Mouse (Mus musculus) A20 (cell line): Measurements from ENCODE around the gene Adora1.

Source experiments
- DNase-seq: peaks from one replicate; pipeline ENCODE4 v3.0.0-alpha.2; 2011; ENCODE audit warnings: low read depth, low spot score

The Adora1 gene

DNA sequence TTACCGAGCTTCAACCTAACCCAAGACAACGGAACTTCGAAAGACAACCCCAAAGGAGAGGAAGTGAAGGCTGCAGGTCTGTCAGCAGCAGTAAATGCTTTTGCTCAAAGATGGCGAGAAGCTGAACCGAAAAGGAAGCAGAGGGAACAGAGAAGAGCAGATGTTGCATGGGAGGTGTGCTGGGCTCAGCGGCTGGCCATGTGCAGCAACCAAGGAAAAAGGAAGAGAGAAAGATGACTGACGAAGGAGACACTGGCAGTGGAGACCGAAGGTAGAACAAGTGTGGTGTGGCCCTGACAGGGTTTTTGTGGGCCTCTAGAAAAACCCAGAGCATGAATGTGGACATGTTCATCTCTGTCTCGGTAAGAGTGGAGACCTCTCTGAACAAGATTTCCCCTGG, 5.5 kb upstream of the Adora1 start:
- peak; percentile 28 for DNase-seq

DNA sequence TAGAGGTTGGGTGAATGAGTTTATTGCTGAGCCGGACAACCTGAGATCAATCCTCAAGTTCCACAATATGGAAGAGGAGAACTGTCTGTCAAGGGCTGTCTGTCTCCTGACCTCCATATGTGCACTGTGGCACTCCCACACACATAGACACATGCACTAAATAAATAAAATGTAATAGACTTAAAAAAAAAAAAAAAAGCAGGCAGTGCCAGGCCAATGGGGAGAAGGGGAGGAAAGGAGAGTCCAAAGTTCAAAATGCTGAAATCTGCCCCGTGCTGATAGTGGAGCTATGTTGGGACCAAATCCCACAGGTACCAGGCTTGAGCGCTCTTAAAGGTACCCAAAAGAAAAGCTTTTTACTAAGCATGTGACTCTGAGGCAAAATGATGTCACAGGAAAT, 2.2 kb upstream of the Adora1 start:
- DNase-seq = no peak

DNA sequence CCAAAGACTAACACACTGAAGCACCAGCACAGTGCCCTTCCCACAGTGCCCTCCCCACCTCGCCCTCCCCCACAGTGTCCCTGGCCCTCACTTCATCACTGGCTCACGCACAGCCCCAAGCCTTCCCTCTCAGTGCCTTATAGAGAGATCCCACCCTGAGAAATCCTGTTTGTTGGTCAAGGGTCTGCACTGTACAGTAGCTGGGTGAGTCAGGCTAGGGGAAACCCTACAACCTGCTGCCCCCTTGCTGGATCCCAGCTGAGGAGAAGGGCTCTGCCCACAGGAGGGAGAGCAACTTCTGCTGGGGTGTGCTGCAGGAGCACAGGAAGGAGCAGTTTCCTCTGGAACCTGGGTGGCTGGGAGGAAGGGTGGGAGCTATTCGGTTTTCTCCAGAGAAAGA, 911 bp upstream of the Adora1 start:
- no peak for DNase-seq

DNA sequence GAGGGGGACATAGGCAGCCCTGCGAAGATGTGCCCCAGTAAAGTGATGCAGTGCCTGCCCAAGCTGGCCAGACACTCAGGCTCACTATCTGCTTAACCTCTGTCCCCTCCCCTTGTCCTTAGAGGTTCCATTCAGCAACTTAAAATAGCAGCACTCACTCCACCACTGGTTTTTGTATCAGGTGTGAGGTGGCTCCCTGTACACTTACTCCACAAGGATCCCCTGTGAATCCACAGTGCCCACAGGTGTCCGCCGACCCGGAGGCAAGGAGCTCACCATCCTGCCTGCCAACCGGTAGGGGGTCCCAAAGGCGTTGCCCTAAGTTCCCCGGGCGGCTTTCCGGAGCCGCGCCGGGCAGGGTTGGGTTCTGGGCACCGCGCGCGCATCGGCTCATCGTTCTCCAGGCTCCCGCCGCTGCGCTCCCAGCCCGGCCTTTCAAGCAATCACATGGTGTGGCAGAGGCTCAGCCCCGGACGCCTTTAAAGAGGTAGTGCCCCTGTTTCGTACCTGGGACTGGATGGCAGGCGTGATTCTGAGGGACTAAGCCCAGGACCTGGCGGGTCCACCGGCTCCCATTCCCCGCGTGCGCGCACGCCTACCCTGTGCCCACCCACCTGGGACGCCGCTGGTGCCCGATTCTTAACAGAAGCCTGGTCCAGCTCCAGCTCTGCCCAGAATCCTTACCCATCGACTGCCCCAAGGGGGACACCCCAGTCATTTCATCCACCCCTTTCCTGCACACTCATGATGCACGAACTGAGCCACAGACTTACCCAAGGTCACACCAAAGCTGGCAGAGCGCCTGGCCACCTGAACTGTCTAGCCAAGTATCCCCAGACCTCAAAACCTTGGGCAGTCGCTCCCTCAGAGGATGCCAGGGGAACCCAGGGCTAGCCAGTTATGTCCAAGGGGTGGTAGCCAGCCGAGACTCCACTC, 508 bp downstream of the Adora1 start:
- DNase-seq = no peak

DNA sequence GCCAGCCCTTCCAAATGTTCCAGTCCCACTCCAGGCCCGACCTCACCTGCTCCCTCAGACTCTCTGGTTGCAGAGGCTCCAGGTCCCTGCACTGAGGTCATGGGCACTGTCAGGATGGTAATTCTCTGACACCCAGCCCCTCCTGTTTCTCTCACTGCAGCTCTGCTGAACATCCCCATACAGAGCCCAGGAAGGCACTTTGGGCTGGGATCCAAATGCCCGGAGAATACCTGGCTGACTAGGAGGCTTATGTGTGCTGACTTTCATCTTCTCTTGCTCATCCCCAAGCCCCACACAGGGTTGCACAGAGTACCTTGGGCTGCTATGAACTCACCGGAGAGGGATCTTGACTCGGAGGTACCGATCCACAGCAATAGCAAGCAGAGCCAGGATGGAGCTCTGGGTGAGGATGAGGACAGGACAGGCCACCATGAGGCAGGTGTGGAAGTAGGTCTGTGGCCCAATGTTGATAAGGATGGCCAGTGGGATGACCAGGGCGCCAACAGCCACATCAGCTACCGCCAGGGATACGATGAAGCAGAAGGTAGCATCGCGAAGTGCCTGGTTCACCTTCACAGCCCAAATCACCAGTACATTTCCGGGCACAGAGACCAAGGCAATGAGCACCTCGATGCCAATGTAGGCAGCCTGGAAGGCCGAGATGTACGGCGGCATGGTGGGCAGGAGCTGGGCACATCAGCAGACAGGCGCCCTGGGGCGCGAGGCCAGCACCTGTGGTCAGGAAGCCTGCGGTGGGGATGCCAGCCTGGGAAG, 1.4 kb downstream of the Adora1 start:
- no peak for DNase-seq

DNA sequence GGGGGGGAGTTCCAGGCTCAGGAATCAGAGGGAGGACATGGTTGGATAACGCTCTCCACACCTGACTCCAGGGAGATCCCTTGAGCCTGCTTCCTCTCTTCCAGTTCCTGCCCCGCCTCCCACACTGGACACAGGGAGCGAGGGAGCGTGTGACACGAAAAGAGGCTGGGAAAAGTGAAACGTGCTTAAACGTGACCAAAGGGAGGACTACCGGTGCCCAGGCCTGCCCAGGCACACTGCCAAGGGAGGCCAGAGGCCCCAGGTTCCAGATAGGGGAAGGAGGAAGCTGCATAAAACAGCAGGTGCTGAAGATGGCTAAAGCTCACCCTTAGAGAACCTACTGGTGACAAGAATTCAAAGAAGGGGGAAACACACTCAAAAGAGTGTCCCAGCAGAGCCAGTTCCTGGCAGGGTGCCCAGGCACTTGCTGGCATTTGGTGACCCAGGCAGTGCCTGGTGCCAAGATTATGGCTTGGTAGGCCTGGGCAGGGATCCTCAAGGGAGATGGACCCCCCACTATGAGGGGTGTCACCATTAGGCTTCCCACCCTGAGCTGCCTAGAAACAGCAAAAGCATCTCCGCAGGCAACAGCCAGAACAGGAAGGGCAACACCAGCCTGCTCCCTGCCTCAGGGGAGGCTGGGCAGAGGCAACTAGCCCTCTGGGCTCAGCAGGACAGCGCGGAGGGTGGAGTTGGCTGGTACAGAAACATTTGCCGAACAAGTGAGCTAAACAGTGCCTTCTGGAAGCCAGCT, 2.3 kb downstream of the Adora1 start:
- peak; percentile 32 for DNase-seq

DNA sequence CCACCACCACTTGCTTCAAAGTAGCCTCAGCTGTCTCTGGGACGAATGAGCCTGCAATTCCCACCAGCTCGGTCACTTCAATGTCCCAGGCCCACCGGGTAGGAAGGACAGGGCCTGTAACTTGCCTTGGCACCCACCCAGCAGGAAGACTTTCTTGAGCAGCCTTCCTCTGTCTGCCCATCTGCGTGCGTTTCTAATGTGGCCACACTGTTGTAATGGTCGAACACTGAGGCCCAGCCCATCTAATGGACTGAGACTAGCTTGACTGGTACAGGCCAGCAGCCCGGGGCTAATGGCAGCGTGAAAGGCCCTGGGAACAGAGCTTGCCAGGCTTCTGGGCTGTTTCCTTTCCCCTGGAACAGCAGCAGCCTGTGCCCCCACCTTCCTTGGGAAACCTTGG, 2.9 kb downstream of the Adora1 start:
- DNase-seq = no peak

DNA sequence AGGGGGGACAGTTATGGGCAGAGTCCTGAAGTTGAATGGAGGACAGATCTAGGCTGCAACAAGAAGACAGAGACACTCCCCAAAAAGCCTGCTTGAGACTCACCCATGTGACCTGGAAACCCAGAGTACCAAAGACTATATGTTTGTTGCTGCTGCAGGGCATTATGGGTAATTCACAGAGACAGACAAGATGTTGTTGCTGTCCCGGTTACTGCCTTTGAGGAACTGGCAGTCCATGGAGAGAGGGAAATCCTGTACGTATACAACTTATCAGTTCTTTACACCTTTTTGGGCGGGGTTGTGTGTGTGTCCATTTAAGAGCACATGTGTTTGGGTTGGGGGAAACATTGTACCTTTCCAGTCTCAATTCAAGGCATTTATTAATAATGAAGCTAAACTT, 3.5 kb downstream of the Adora1 start:
- no peak for DNase-seq

DNA sequence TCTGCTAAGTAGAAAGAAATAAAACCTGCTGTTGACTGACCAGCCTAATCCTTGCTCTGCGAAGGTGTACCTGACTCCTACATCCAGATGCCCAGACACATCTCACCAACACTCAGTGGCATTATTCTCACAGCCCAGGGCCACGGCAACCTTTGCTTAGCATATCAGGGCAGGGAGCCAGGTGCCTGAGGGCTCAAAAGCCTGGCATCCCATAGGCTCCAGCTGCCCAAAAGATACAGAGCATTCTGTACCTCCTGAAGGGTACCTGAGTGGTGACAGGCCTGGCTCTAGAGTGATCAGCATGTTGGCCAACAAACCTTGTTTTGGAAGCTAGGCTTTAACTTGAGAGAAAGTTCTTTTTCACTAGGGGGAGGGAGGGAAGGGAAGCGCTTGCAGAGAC, 4.0 kb downstream of the Adora1 start:
- DNase-seq = no peak

DNA sequence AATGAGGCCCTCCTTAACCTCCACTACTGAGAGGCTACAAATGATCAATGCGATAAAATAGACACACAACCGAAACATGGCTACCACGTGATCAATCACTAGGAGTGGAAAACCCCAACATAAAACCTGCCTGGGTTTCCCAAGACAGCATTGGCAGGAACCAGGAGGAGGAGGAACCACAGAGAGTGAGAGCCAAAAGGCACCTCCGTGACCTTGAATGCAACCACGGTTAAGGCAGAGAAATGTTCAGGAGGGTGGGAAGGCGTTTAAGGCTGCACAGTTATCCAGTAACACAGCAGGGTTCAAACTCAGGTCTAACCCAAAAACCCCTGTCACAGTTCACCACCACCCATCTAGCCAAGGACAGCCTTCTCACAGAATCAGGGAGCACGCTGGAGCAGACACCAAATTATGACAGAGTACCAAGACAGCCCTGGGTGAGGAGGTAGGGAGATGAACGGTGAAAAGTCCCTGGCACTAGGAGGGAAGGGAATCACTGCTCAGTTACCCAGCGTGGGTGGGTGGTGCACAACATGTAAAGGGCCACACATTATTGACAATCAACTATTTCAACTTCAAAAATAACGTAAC, 4.5 kb downstream of the Adora1 start:
- no peak for DNase-seq

DNA sequence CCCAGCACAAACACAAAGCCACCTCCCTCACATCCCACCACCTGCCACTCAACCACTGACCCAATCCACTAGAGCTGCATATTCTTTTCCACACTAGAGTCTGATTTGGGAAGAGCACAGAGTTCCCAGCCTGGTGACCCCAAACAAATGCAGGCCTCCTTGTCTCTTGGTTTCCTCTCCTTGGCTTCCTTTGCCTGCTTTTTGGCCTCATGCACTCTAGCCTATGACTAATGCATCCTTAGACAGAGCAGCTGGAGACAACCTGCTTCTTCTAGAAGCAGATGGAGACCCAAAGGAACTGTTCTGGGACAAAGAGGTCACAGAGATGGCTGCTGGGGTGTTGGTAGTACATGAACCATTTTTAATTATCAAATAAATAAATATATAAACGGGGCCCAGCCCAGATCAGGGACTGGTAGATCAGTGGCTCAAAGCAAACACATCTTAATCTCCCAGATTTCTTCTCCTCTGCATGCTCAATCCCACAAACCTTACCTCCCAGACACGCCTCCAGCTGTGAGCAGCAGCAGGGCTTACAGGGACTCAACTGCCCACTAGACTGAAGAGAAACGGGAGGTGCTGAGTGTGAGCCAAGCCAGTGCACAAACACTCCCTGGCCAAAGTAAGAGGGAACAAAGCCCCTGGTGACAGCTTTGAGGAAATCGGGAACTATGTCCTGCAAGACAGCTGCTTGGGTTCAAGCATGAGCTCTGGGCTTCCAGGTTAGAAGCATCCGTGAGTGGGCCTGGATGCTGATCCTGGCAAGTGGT, 5.2 kb downstream of the Adora1 start:
- DNase-seq = no peak

DNA sequence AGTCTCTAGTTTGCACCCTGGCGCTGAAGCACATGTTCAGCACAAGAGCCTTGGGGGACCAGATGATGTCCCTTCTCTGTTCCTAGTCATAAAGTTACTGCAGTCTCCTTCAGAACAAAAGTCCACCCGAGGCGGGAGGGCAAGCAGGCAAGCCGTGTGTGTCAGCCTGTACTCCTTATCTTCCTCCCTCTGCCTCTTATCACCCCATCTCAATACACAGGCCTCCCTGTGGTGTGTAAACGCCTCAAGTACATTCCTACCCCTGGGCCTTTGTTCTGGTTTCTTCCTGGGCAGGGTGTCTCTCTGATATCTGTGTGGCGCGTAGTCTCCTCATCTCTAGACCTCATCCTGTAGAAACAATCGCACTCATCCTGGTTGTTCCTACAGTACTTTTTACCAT, 8.5 kb downstream of the Adora1 start:
- DNase-seq = no peak

DNA sequence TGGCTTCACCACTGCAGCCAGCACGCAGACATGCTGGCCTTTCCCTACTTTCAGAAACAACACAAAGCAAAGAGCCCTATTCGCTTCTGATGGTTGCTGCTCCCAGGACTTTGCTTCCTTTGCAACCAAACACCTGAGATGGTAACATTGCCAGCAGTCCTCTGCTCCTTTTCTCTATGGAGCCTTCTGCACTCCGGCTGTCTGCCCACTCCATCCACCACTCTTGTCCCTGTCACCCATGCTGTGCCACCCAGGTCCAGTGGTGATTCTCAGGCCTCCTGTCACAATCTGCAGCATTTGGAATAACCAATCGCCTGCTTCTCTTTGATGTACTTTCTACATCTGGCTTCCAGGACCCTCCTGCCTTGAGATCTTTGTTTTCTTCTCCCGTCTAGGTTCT, 9.9 kb downstream of the Adora1 start:
- DNase-seq = no peak

DNA sequence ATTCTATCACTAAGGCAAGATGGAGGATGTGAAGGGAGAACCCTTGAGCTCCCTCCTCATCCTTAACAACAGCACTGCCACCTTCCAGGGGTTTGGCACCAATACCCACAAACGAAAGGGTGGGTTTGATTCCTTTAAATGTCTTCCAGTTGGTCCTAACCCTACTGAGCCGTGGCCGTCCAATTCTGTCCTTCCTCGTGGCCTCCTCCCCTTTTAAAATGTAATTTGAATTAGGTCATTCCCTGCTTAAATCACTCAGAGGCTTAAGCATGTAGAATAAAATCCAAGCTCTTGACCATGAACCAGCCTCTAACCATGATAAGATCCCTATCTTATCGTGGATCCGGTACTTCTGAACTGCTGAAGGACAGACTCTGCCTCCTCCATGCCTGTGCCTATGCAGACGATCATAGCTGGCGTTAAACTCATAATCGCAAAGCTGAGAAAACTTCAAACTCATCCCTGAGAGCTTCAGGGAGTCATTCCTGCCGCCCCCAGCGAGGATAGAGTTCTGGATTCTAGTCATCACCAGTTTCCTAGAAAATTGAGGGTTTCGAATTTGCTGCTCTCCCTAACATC, 10.5 kb downstream of the Adora1 start:
- no peak for DNase-seq

DNA sequence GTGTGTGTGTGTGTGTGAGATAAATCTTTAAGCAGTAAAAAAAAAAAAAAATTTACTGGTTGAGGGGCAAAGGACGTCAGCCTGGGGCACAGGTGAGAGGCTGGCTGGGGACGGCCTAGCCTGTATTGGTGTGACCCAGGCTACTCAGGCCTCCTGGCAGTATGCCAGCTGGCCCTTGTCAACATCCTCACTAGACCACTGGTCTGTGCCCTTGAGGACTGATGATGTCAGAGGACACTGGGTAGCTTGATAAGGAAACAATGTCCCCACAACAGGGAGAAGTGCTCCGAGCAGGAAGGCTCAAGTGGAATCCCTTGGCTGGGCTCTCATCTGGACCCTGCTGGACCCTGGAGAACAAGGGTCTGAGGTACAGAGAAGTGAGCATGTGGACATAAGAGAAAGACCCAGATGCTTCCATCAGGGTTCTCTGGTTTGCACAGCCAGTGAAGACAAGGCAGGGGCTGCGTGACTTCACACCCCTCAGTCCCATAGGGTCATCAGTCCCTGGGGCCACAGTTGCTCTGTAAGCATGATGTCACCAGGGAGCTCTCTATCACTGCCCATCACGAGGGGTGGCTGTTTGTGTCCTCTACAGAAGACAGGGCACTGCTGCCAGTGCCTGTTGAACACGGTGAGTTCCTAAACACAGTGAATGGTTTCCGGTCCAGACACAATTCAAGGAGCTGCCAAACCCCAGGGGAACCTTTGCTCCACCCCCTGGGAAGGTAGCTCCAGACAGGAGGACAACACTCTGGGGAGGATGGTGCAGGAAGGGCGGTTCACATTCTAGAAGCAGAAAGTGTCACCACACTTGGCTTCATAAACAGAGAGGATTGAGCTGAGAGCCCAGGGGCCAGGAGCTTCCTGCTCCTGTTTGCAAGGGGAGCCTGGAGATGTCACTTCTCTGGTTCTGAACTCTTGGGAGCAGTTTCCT, 12.8 kb downstream of the Adora1 start:
- peak; percentile 45 for DNase-seq

DNA sequence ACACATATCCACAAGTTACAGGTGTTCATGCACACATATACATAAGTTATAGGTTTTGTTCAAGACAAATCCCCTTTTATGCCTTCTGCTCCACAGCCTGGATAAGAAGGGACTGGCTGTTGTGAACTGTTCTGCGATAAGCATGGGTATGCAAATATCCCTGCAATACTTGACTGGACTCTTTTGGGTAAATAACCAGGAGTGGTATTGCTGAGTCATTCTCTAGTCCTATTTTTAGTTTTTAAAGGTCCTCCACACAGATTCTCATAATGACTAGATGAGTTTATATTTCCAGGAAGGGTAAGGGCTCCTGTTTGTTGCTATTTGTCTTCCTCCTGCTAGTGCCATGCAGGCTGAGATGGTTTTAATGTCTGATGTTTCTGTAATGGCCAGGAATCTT, 14.1 kb downstream of the Adora1 start:
- DNase-seq = peak; percentile 66

DNA sequence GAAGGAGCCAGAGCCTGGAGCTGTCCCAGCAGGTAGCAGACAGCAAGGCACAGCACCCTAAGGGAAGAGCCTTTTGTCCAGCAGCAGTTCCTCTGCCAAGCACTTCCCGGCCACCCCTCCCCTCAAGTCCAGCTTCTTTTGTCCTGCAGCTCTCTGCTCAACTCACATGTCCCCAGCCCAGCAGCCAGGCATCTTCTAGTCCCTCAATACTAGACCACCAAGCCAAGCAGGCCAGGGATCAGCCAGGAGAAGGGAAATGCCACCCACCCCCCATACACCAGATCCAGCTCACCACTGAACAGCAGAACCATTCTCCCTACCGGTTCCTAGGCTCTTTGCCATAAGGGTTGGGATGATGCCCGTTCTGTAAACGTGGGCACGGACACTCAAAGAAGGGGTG, 15.6 kb downstream of the Adora1 start:
- no peak for DNase-seq

DNA sequence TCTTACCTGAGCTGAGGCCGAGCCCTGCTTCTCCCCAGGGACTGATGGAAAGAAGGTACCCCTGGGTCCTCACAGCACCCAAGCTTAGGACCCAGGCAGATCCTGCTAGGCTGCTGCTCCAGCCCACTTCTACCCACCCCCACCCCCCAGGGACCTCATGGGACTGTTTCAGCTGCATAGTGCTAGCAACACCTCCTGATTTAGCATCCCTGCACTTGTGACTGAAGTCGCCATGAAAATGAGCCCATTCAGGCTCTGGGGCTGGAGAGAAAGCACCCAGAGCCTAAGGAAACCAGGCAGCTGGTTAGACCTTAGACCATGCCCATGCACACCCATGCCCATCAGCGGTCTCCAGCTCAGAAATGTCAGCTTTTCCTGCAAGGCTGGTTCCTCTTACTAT, 17.3 kb downstream of the Adora1 start:
- DNase-seq = no peak

DNA sequence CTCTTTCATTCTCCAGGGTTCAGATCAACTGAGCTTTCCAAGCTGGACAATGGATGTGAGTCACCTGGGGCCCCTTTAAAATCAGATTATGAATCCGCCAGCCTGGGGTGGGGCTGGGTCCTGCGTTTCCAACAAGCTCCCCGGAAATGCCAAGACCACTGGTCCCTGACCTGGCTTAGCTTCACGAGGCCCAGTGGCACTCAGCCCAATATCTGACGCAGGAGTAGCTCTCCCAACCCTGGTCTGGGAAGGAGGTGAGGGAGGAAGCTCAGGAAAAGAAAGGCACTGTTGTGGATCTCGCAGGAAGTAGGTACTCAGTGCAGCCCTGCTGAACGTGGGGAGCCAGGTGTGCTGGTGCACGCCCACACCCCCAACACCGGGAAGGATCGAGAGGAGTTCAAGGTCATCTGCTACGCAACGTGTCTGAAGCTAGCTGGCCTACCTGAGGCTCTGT, 18.2 kb downstream of the Adora1 start:
- DNase-seq = no peak

DNA sequence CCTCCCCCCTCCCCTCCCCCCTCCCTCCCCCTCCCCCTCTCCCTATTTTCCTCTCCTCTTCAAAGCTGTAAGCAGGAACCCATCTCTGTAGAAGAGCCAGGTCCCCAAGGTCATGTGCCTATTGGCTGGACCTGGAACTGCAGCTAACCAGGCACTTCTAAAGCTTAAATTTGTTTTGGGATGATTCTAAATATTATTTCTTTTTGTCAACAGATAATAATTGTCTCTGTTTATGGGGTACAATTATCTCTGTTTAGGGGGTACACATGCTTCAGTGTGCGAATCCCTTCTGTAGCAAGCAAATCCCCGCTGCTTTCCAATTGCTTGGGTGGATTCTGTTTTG, 18.6 kb downstream of the Adora1 start:
- no peak for DNase-seq
